Mouse (Mus musculus) forebrain, embryonic 16.5 days (tissue): Measurements from ENCODE around the gene Slc7a8. TPM values are rescaled to one million over a fixed set of nuclear protein-coding genes. Genes with fewer than 3 reads are reported as not detected.
A peak's percentile ranks its signal among the peaks of the same experiment; 100 is the strongest.

Experiments used
- ATAC-seq: fragments of 200-750 bp; cut with Nextera tagmentation; 2 replicates; pipeline ENCODE4 v1.8.0; 2017; ENCODE audit warnings: mild to moderate bottlenecking, moderate library complexity
- H3K27ac ChIP-seq: fragments of 300-500 bp; sonication (generic); 2 replicates; pipeline ENCODE4 v1.5.1; 2014; ENCODE audit warnings: low read length, control low read depth
- H3K27me3 ChIP-seq: fragments of 300-500 bp; sonication (generic); replicated peaks from 2 replicates; pipeline ENCODE4 v1.6.1; 2014; ENCODE audit warnings: low read length; ENCODE audit not compliant: control insufficient read depth, insufficient read depth
- H3K36me3 ChIP-seq: fragments of 300-500 bp; sonication (generic); 2 replicates; pipeline ENCODE4 v1.6.1; 2014; ENCODE audit not compliant: control insufficient read depth, insufficient read depth
- H3K4me1 ChIP-seq: fragments of 300-500 bp; sonication (generic); replicated peaks from 2 replicates; pipeline ENCODE4 v1.6.1; 2014; ENCODE audit warnings: low read length; ENCODE audit not compliant: control insufficient read depth, insufficient read depth
- H3K4me2 ChIP-seq: fragments of 300-500 bp; sonication (generic); 2 replicates; pipeline ENCODE4 v1.6.1; 2014; ENCODE audit warnings: mild to moderate bottlenecking, low read length, control low read depth
- H3K4me3 ChIP-seq: fragments of 300-500 bp; sonication (generic); replicated peaks from 2 replicates; pipeline ENCODE4 v1.5.1; 2014; ENCODE audit warnings: mild to moderate bottlenecking, low read length, control low read depth
- H3K9ac ChIP-seq: fragments of 300-500 bp; sonication (generic); replicated peaks from 2 replicates; pipeline ENCODE4 v1.6.1; 2014; ENCODE audit warnings: low read depth, low read length, control low read depth
- H3K9me3 ChIP-seq: fragments of 300-500 bp; sonication (generic); 2 replicates; pipeline ENCODE4 v1.6.1; 2016; ENCODE audit warnings: low read length; ENCODE audit not compliant: control insufficient read depth
- WGBS: fragments of 180-500 bp; shearing (Covaris S2); extraction: QIAGEN DNeasy Blood & Tissue Kit; methylation state at CpG from one replicate; pipeline ENCODE4 v1.1.7; 2014; 5-methylcytosine and 5-hydroxymethylcytosine counted together
- polyA plus RNA-seq: library from polyadenylated mRNA; unstranded; fragments of >200 nt; fragmentation: Nextera tagmentation; extraction: Ambion mirVana; gene quantifications from 2 replicates; pipeline ENCODE4 v1.2.1, GENCODE M21; 2015

The Slc7a8 gene
- 8.7 and 8.9 TPM in 2 replicates for polyA plus RNA-seq

GRCm38 (mm10) chr14:54781610-54782365 lies at the start of gene Slc7a8:
Gene Slc7a8, minus strand, starts transcription at chr14:54781946.
- WGBS: 2% methylated on average over 37 of the region's 37 CpGs
- Histone ChIP-seq H3K4me1 (peaks cover 9% of the 10 kb centered on the region; the same call in 1 of the 2 replicates), H3K4me3 (peak within 1 kb of the TSS; percentile 60), H3K4me2 (peak within 1 kb of the TSS; percentile 84), H3K36me3 (no peaks in the 10 kb centered on the region), H3K9me3 (no peaks in the 10 kb centered on the region), H3K9ac (peak within 1 kb of the TSS; percentile 61), H3K27ac (peak within 1 kb of the TSS; percentile 68), H3K27me3 (peaks cover 5% of the 10 kb centered on the region; the same call in 1 of the 2 replicates)
- ATAC-seq: peak; percentile 81

DNA sequence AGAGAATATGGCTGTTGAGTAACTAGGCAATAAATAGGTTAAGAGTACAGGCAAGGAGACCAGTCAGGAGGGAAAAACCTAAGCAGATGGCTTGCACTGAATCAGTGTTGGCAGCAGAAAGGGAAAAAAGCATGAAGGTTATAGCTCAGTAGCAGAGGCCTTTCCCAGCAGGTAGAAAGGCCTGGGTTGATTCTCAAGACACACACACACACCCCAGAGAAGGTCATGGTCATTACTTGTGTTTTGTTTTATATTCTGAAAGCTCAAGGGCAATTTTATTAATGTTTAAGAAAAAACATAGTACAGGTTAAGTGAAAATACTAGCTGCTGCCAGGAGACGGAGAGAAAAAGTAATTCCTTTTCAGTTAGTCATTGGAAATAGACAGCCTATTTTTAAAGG lies 42.0 kb upstream of the Slc7a8 start:
- Histone ChIP-seq H3K36me3 (no peaks in the 10 kb centered on the region), H3K4me1 (no peaks in the 10 kb centered on the region), H3K4me3 (no peak overlapping the region), H3K27me3 (no peaks in the 10 kb centered on the region), H3K9me3 (no peaks in the 10 kb centered on the region), H3K9ac (no peak overlapping the region), H3K4me2 (no peak overlapping the region), H3K27ac (no peak overlapping the region)
- ATAC-seq: no peak
- WGBS: 82% methylated on average over 1 of the region's 1 CpGs

- no peak overlapping the region for H3K27ac ChIP-seq
- H3K9me3 ChIP-seq: no peaks in the 10 kb centered on the region
- no peak overlapping the region for H3K9ac ChIP-seq
- 90% methylated on average over 2 of the region's 2 CpGs for WGBS
- H3K27me3 ChIP-seq: no peaks in the 10 kb centered on the region
- no peaks in the 10 kb centered on the region for H3K4me1 ChIP-seq
- H3K36me3 ChIP-seq: no peaks in the 10 kb centered on the region
- H3K4me3 ChIP-seq: no peak overlapping the region
- no peak for ATAC-seq
- no peak overlapping the region for H3K4me2 ChIP-seq
Measured at GRCm38 (mm10) chr14:54822301-54822700, 40.6 kb upstream of the Slc7a8 start.

DNA sequence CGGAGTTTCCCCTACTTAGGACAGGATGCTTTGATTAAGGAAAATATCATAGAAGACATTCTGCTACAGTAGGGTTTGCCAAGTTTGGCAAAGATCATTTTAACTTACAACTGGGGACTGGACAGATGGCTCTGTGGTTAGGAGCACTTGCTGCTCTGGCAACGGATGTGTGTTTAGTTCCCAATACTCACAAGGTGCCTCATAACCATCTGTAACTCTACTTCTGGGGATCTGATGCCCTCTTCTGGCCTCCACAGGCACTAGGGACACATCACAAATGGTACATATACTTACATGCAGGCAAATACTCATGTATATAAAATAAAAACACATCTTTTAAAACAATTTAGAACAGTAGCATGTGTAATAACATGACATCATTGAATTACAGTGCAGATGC lies 36.0 kb upstream of the Slc7a8 start:
- Histone ChIP-seq H3K9ac (no peak overlapping the region), H3K4me1 (no peaks in the 10 kb centered on the region), H3K4me2 (no peak overlapping the region), H3K36me3 (no peaks in the 10 kb centered on the region), H3K27ac (no peak overlapping the region), H3K27me3 (no peaks in the 10 kb centered on the region), H3K4me3 (no peak overlapping the region), H3K9me3 (no peaks in the 10 kb centered on the region)
- ATAC-seq: peak; percentile 72; the same call in 1 of the 2 replicates
- WGBS: 32% methylated on average over 2 of the region's 2 CpGs

DNA sequence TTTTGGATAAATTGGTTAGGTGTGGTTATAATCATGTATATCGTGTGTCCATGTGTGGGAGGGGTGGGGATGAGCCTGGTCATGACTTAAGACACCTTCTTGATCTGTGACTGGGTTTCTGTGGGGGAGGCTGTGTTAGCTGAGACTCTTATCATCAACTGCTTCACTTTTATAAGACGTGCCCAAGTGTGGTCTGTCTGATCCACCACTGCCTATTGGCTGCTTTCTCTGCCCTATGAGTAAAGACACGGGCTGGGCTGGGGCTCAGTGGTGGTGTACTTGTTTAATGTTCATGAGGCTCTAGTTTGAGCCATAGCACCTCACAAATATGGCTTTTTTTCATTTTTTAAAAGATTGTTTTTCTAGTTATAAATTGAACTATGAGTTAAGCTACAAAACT lies 34.0 kb upstream of the Slc7a8 start:
- Histone ChIP-seq H3K36me3 (no peaks in the 10 kb centered on the region), H3K4me3 (no peak overlapping the region), H3K9me3 (no peaks in the 10 kb centered on the region), H3K4me1 (no peaks in the 10 kb centered on the region), H3K27ac (no peak overlapping the region), H3K27me3 (no peaks in the 10 kb centered on the region), H3K4me2 (no peak overlapping the region), H3K9ac (no peak overlapping the region)
- 77% methylated on average over 3 of the region's 3 CpGs for WGBS
- ATAC-seq: no peak

DNA sequence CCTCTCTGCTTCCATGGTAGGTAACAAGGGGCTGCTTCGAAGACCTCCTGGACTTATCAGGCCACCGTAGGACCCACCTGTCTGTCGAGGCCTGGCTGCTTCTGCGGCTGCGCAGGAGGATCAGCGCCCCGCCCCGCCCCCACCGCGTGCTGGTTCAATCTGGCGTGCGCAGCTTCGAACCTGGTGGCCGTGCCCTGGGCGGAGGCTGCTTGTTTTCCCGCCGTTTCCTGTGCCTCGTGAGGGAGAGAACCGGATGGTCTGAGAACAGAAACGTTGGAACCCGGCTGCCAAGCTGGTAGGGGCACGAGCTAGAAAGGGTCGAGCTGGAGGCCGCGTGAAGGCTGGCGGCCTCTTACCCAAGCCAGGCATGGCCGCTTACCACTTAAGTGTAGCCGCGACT lies 32.2 kb upstream of the Slc7a8 start, which contains the start of gene Rnf212b:
Rnf212b (plus strand) TSS at position 151 of the 400 bp plus-strand sequence.
- no peak within 1 kb of the TSS for H3K4me2 ChIP-seq
- no peak within 1 kb of the TSS for H3K9ac ChIP-seq
- 86% methylated on average over 29 of the region's 29 CpGs for WGBS
- H3K4me1 ChIP-seq: no peaks in the 10 kb centered on the region
- H3K36me3 ChIP-seq: no peaks in the 10 kb centered on the region
- no peaks in the 10 kb centered on the region for H3K27me3 ChIP-seq
- no peak within 1 kb of the TSS for H3K4me3 ChIP-seq
- H3K9me3 ChIP-seq: no peaks in the 10 kb centered on the region
- H3K27ac ChIP-seq: no peak within 1 kb of the TSS
- no peak for ATAC-seq

GRCm38 (mm10) chr14:54809668-54810033 lies 27.9 kb upstream of the Slc7a8 start:
- H3K4me3 ChIP-seq: no peak overlapping the region
- no peaks in the 10 kb centered on the region for H3K9me3 ChIP-seq
- WGBS: 93% methylated on average over 3 of the region's 3 CpGs

GRCm38 (mm10) chr14:54808718-54809667 lies 27.2 kb upstream of the Slc7a8 start:
- 78% methylated on average over 4 of the region's 4 CpGs for WGBS

More at GRCm38 (mm10) chr14:54809668-54810033, 27.9 kb upstream of the Slc7a8 start:
- Histone ChIP-seq H3K27me3 (no peaks in the 10 kb centered on the region), H3K4me2 (no peak overlapping the region), H3K27ac (no peak overlapping the region), H3K4me1 (no peaks in the 10 kb centered on the region), H3K36me3 (no peaks in the 10 kb centered on the region), H3K9ac (no peak overlapping the region)
- no peak for ATAC-seq

GRCm38 (mm10) chr14:54806124-54806523 lies 24.4 kb upstream of the Slc7a8 start:
- WGBS: 93% methylated on average over 4 of the region's 4 CpGs
- no peak overlapping the region for H3K27ac ChIP-seq
- H3K4me2 ChIP-seq: no peak overlapping the region
- no peak overlapping the region for H3K4me3 ChIP-seq
- no peak overlapping the region for H3K9ac ChIP-seq
- H3K9me3 ChIP-seq: no peaks in the 10 kb centered on the region
- no peaks in the 10 kb centered on the region for H3K27me3 ChIP-seq
- no peak for ATAC-seq
- no peaks in the 10 kb centered on the region for H3K4me1 ChIP-seq
- no peaks in the 10 kb centered on the region for H3K36me3 ChIP-seq

More at GRCm38 (mm10) chr14:54808718-54809667, 27.2 kb upstream of the Slc7a8 start:
- H3K36me3 ChIP-seq: no peaks in the 10 kb centered on the region
- H3K27me3 ChIP-seq: no peaks in the 10 kb centered on the region
- no peak overlapping the region for H3K4me2 ChIP-seq
- no peak overlapping the region for H3K4me3 ChIP-seq
- H3K9ac ChIP-seq: no peak overlapping the region
- no peaks in the 10 kb centered on the region for H3K9me3 ChIP-seq
- no peak overlapping the region for H3K27ac ChIP-seq
- ATAC-seq: no peak
- no peaks in the 10 kb centered on the region for H3K4me1 ChIP-seq
